Mouse (Mus musculus) embryonic facial prominence, embryonic 11.5 days (tissue): ENCODE measurements around the gene Slc17a4. TPM values are rescaled to one million over a fixed set of nuclear protein-coding genes. Genes with fewer than 3 reads are reported as not detected.

ENCODE experiments used
- ATAC-seq: fragments of 200-750 bp; cut with Nextera tagmentation; replicated peaks from 2 replicates; pipeline ENCODE4 v1.8.0; 2017; ENCODE audit warnings: low read depth; ENCODE audit not compliant: insufficient number of reproducible peaks, low FRiP score, low TSS enrichment
- DNase-seq: peaks from one replicate; pipeline ENCODE4 v3.0.0-alpha.2; 2015; ENCODE audit warnings: low spot score
- H3K27ac ChIP-seq: fragments of 300-500 bp; sonication (generic); replicated peaks from 2 replicates; pipeline ENCODE4 v1.5.1; 2014; ENCODE audit warnings: mild to moderate bottlenecking, low read depth, low read length, control low read depth
- H3K27me3 ChIP-seq: fragments of 300-500 bp; sonication (generic); 2 replicates; pipeline ENCODE4 v1.6.1; 2014; ENCODE audit warnings: mild to moderate bottlenecking, low read length, moderate library complexity, mixed read lengths; ENCODE audit not compliant: control insufficient read depth, insufficient read depth
- H3K36me3 ChIP-seq: fragments of 300-500 bp; sonication (generic); replicated peaks from 2 replicates; pipeline ENCODE4 v1.6.1; 2014; ENCODE audit warnings: low read depth, mild to moderate bottlenecking, low read length, moderate library complexity, mixed read lengths; ENCODE audit not compliant: control insufficient read depth, insufficient read depth
- H3K4me1 ChIP-seq: fragments of 300-500 bp; sonication (generic); 2 replicates; pipeline ENCODE4 v1.6.1; 2014; ENCODE audit warnings: low read length, mixed read lengths; ENCODE audit not compliant: control insufficient read depth, insufficient read depth
- H3K4me2 ChIP-seq: fragments of 300-500 bp; sonication (generic); 2 replicates; pipeline ENCODE4 v1.6.1; 2014; ENCODE audit warnings: low read depth, mild to moderate bottlenecking, control low read depth, low read length, moderate library complexity
- H3K4me3 ChIP-seq: fragments of 300-500 bp; sonication (generic); 2 replicates; pipeline ENCODE4 v1.5.1; 2014; ENCODE audit warnings: low read depth, low read length, control low read depth
- H3K9ac ChIP-seq: fragments of 300-500 bp; sonication (generic); replicated peaks from 2 replicates; pipeline ENCODE4 v1.6.1; 2014; ENCODE audit warnings: mild to moderate bottlenecking, control low read depth, low read length
- H3K9me3 ChIP-seq: fragments of 300-500 bp; sonication (generic); replicated peaks from 2 replicates; pipeline ENCODE4 v1.6.1; 2016; ENCODE audit warnings: mild to moderate bottlenecking, low read length, inconsistent platforms, mixed read lengths; ENCODE audit not compliant: control insufficient read depth
- WGBS: fragments of 180-500 bp; shearing (Covaris S2); extraction: QIAGEN DNeasy Blood & Tissue Kit; methylation state at CpG from one replicate; pipeline ENCODE4 v1.1.7; 2014; 5-methylcytosine and 5-hydroxymethylcytosine counted together
- polyA plus RNA-seq: library from polyadenylated mRNA; unstranded; fragments of >200 nt; fragmentation: Nextera tagmentation; extraction: Ambion mirVana; gene quantifications from 2 replicates; pipeline ENCODE4 v1.2.1, GENCODE M21; 2014

Gene Slc17a4
- polyA plus RNA-seq, 1 experiment from 2014 or later: not detected

GRCm38 (mm10) chr13:23887026-23887725 is 27.6 kb downstream of the Slc17a4 start:
- 74% methylated on average over 3 of the region's 3 CpGs for WGBS
- ATAC-seq: no peak
- H3K27ac ChIP-seq: no peak overlapping the region
- H3K9ac ChIP-seq: no peak overlapping the region
- no peak overlapping the region for H3K4me2 ChIP-seq
- H3K36me3 ChIP-seq: no peaks in the 10 kb centered on the region
- no peak overlapping the region for H3K4me3 ChIP-seq
- H3K9me3 ChIP-seq: no peaks in the 10 kb centered on the region
- H3K27me3 ChIP-seq: no peaks in the 10 kb centered on the region
- DNase-seq: no peak
- H3K4me1 ChIP-seq: no peaks in the 10 kb centered on the region; the same call in 1 of the 2 replicates

GRCm38 (mm10) chr13:23885540-23885939 is 29.3 kb downstream of the Slc17a4 start:
- WGBS: 43% methylated on average over 2 of the region's 2 CpGs

GRCm38 (mm10) chr13:23879636-23880035 is 35.2 kb downstream of the Slc17a4 start:
- Histone ChIP-seq H3K9ac (no peak overlapping the region), H3K36me3 (no peaks in the 10 kb centered on the region), H3K4me3 (no peak overlapping the region), H3K4me1 (no peaks in the 10 kb centered on the region), H3K27me3 (no peaks in the 10 kb centered on the region), H3K27ac (no peak overlapping the region), H3K4me2 (no peak overlapping the region), H3K9me3 (no peaks in the 10 kb centered on the region)
- ATAC-seq (no peak), DNase-seq (no peak)
- 91% methylated on average over 5 of the region's 5 CpGs for WGBS

More at GRCm38 (mm10) chr13:23885540-23885939, 29.3 kb downstream of the Slc17a4 start:
- no peak for ATAC-seq
- Histone ChIP-seq H3K9me3 (no peaks in the 10 kb centered on the region), H3K27me3 (no peaks in the 10 kb centered on the region), H3K4me3 (no peak overlapping the region), H3K27ac (no peak overlapping the region), H3K9ac (no peak overlapping the region), H3K36me3 (no peaks in the 10 kb centered on the region), H3K4me1 (no peaks in the 10 kb centered on the region; the same call in 1 of the 2 replicates), H3K4me2 (no peak overlapping the region)
- DNase-seq: peak; percentile 38

- Histone ChIP-seq H3K4me3 (no peak overlapping the region), H3K4me2 (no peak overlapping the region), H3K9ac (no peak overlapping the region), H3K27ac (no peak overlapping the region), H3K9me3 (no peaks in the 10 kb centered on the region), H3K27me3 (no peaks in the 10 kb centered on the region), H3K36me3 (no peaks in the 10 kb centered on the region), H3K4me1 (no peaks in the 10 kb centered on the region)
- DNase-seq (no peak), ATAC-seq (no peak)
- 73% methylated on average over 3 of the region's 3 CpGs for WGBS
Observed at GRCm38 (mm10) chr13:23879106-23879505, 35.7 kb downstream of the Slc17a4 start.

- H3K4me2 ChIP-seq: no peak overlapping the region
- H3K9me3 ChIP-seq: no peaks in the 10 kb centered on the region
- no peaks in the 10 kb centered on the region for H3K4me1 ChIP-seq
- DNase-seq (no peak), ATAC-seq (no peak)
- no peaks in the 10 kb centered on the region for H3K36me3 ChIP-seq
- no peak overlapping the region for H3K4me3 ChIP-seq
- no peaks in the 10 kb centered on the region for H3K27me3 ChIP-seq
- H3K27ac ChIP-seq: no peak overlapping the region
- WGBS: 72% methylated on average over 5 of the region's 5 CpGs
- no peak overlapping the region for H3K9ac ChIP-seq
Observed at GRCm38 (mm10) chr13:23873141-23873540, 41.7 kb downstream of the Slc17a4 start.

GRCm38 (mm10) chr13:23869996-23870395 is 44.8 kb downstream of the Slc17a4 start:
- Histone ChIP-seq H3K4me2 (no peak overlapping the region), H3K4me1 (no peaks in the 10 kb centered on the region), H3K9ac (no peak overlapping the region), H3K27me3 (no peaks in the 10 kb centered on the region), H3K36me3 (no peaks in the 10 kb centered on the region), H3K27ac (no peak overlapping the region), H3K4me3 (no peak overlapping the region), H3K9me3 (no peaks in the 10 kb centered on the region)
- DNase-seq: no peak
- no peak for ATAC-seq
- WGBS: 79% methylated on average over 3 of the region's 3 CpGs

GRCm38 (mm10) chr13:23868790-23869533 is 45.8 kb downstream of the Slc17a4 start:
- Histone ChIP-seq H3K9me3 (no peaks in the 10 kb centered on the region), H3K27ac (no peak overlapping the region), H3K27me3 (no peaks in the 10 kb centered on the region), H3K36me3 (no peaks in the 10 kb centered on the region), H3K9ac (no peak overlapping the region), H3K4me2 (no peak overlapping the region), H3K4me3 (no peak overlapping the region), H3K4me1 (no peaks in the 10 kb centered on the region)
- DNase-seq (no peak), ATAC-seq (no peak)
- 85% methylated on average over 8 of the region's 8 CpGs for WGBS

GRCm38 (mm10) chr13:23867405-23867804 is 47.4 kb downstream of the Slc17a4 start, which contains the start of gene Slc17a1:
Slc17a1 (plus strand) TSS chr13:23867750.
- Histone ChIP-seq H3K4me2 (no peak within 1 kb of the TSS), H3K36me3 (no peaks in the 10 kb centered on the region), H3K27me3 (no peaks in the 10 kb centered on the region), H3K27ac (no peak within 1 kb of the TSS), H3K9ac (no peak within 1 kb of the TSS), H3K4me1 (no peaks in the 10 kb centered on the region), H3K9me3 (no peaks in the 10 kb centered on the region), H3K4me3 (no peak within 1 kb of the TSS)
- no peak for DNase-seq
- no peak for ATAC-seq
- 88% methylated on average over 7 of the region's 7 CpGs for WGBS
